Mouse (Mus musculus): Measurements from ENCODE around the gene Rfk. TPM values are rescaled to one million over a fixed set of nuclear protein-coding genes. Genes with fewer than 3 reads are reported as not detected.

Rfk gene
- total and polyA plus RNA-seq, 2 experiments, result 43.8 to 53.3 TPM

DNA sequence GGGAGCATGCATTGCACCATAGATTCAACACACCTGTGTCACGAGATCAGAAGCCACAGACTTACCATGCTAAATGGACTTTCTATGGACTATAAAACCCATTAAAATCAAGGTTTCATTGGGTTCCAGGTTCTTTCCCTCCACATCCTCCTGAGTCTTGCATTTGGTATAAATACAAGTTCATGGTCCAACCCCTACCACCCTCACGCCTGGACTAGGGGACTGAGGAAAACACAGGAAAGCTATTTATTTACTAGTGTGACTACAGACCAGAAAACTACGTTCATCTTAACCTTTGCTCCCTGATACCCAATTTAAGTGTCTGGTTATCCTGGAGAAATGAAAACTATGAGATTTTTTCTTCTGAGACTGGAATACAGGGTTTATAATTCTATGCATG lies 21.1 kb upstream of the Rfk start, which contains the start of gene Gcnt1:
Gene Gcnt1 (minus strand): TSS at position 144 of the 400 bp plus-strand sequence.
- TF ChIP-seq CTCF (IDR thresholded peaks at IDR 0.05; ENCODE audit: low read depth, low read length) (no peak), POLR2A (IDR thresholded peaks at IDR 0.05; ENCODE audit: extremely low read depth, insufficient read depth, low read length) (no peak)
- Histone ChIP-seq H3K27me3 (ENCODE audit: control insufficient read depth, insufficient read depth, low read length) (no peaks in the 10 kb centered on the region), H3K27ac (replicated peaks; ENCODE audit: insufficient read depth, low read depth, low read length) (no peak within 1 kb of the TSS), H3K79me2 (ENCODE audit: control insufficient read depth, insufficient read depth, low read length) (no peaks in the 10 kb centered on the region), H3K36me3 (ENCODE audit: control insufficient read depth, insufficient read depth, low read length) (no peaks in the 10 kb centered on the region), H3K4me1 (ENCODE audit: control insufficient read depth, insufficient read depth, low read length) (no peaks in the 10 kb centered on the region), H3K4me3 (ENCODE audit: insufficient read depth, low read depth, low read length) (no peak within 1 kb of the TSS), H3K9ac (ENCODE audit: low read depth, low read length) (no peak within 1 kb of the TSS)
- 71% methylated on average over 3 of the region's 3 CpGs for WGBS
- DNase-seq (ENCODE audit: extremely low read depth, low read depth, low spot score), result no peak

DNA sequence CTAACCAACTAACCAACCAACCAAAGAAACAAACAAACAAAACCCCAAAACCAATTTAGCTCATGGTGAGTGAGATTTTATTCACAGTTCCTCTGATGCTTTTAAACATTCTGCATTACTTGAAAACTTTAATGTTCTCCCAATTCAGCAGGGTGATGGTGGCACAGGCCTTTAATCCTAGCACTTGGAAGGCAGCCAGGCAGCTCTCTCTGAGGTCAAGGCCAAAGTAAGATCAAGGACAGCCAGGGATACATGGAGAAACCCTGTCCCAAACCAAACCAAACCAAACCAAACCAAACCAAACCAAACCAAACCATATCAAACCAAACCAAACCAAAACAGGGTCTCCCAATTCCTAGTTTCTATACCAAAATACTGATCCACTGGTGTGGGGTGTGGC lies 15.0 kb upstream of the Rfk start:
- no peak for DNase-seq (ENCODE audit: extremely low read depth, low read depth, low spot score)
- Histone ChIP-seq H3K9ac (ENCODE audit: low read depth, low read length) (no peak overlapping the region), H3K27me3 (ENCODE audit: control insufficient read depth, insufficient read depth, low read length) (no peaks in the 10 kb centered on the region), H3K4me3 (ENCODE audit: insufficient read depth, low read depth, low read length) (no peak overlapping the region), H3K4me1 (ENCODE audit: control insufficient read depth, insufficient read depth, low read length) (no peaks in the 10 kb centered on the region), H3K27ac (replicated peaks; ENCODE audit: insufficient read depth, low read depth, low read length) (no peak overlapping the region), H3K36me3 (ENCODE audit: control insufficient read depth, insufficient read depth, low read length) (no peaks in the 10 kb centered on the region), H3K79me2 (ENCODE audit: control insufficient read depth, insufficient read depth, low read length) (no peaks in the 10 kb centered on the region)
- TF ChIP-seq CTCF (IDR thresholded peaks at IDR 0.05; ENCODE audit: low read depth, low read length) (no peak), POLR2A (IDR thresholded peaks at IDR 0.05; ENCODE audit: extremely low read depth, insufficient read depth, low read length) (no peak)

DNA sequence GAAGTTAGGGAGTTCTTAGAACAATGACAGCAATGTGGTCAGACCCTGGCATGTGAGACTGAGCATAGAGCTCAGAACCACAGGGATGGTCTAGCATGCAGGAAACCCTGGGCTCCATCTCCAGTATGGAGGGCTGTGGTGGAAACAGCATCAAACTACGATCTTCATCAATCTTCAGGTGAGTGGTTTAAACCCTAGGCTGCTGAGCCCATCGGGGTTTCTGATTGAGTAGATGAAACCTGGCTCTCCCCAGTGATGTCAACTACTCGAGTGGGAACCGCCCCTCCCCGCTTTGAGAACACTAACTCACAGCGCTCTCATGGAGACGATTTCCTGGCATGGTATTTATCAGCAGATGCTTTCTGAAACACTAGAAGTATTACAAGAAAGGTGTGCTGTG lies 13.3 kb upstream of the Rfk start:
- no peaks in the 10 kb centered on the region for H3K4me1 ChIP-seq (ENCODE audit: control insufficient read depth, insufficient read depth, low read length)
- DNase-seq (ENCODE audit: extremely low read depth, low read depth, low spot score), result no peak
- TF ChIP-seq POLR2A (IDR thresholded peaks at IDR 0.05; ENCODE audit: extremely low read depth, insufficient read depth, low read length) (no peak), CTCF (IDR thresholded peaks at IDR 0.05; ENCODE audit: low read depth, low read length) (no peak)
- WGBS, result 68% methylated on average over 7 of the region's 7 CpGs
- no peak overlapping the region for H3K4me3 ChIP-seq (ENCODE audit: insufficient read depth, low read depth, low read length)
- H3K9ac ChIP-seq (ENCODE audit: low read depth, low read length), result no peak overlapping the region
- no peaks in the 10 kb centered on the region for H3K79me2 ChIP-seq (ENCODE audit: control insufficient read depth, insufficient read depth, low read length)
- H3K36me3 ChIP-seq (ENCODE audit: control insufficient read depth, insufficient read depth, low read length), result no peaks in the 10 kb centered on the region
- H3K27me3 ChIP-seq (ENCODE audit: control insufficient read depth, insufficient read depth, low read length), result no peaks in the 10 kb centered on the region
- no peak overlapping the region for H3K27ac ChIP-seq (replicated peaks; ENCODE audit: insufficient read depth, low read depth, low read length)

DNA sequence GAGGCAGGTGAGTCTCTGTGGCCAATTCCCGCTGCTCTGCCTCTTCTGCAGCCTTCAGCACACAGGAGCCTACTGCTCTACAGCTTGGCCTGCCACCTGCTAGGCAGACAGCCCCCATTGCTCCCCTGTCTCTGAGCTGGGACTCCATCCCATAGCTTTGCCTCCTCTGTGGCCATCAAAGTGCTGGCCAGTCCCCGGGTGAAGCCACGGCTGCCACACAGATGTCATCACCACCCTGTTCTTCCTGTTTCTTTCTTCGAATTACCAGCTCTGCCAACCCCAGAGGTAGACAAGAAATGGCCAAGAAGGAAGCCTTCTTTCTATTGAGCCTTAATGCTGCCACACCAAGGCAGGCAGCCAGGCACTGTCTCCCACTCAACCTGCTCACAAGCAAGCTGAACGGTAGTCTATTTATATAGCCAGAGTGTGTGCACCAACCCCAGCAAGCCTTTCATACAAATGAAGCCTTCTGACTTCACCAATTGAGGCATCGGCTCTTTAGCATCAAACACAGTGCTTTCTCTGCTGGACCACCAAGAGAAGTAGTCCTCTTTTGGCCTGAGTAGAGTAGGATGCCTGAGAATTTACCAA lies 10.9 kb upstream of the Rfk start:
- no peaks in the 10 kb centered on the region for H3K79me2 ChIP-seq (ENCODE audit: control insufficient read depth, insufficient read depth, low read length)
- H3K9ac ChIP-seq (ENCODE audit: low read depth, low read length), result no peak overlapping the region
- H3K4me1 ChIP-seq (ENCODE audit: control insufficient read depth, insufficient read depth, low read length), result no peaks in the 10 kb centered on the region
- TF ChIP-seq CTCF (IDR thresholded peaks at IDR 0.05; ENCODE audit: low read depth, low read length) (no peak), POLR2A (IDR thresholded peaks at IDR 0.05; ENCODE audit: extremely low read depth, insufficient read depth, low read length) (no peak)
- 82% methylated on average over 6 of the region's 6 CpGs for WGBS
- no peak overlapping the region for H3K4me3 ChIP-seq (ENCODE audit: insufficient read depth, low read depth, low read length)
- no peak for DNase-seq (ENCODE audit: extremely low read depth, low read depth, low spot score)
- no peaks in the 10 kb centered on the region for H3K36me3 ChIP-seq (ENCODE audit: control insufficient read depth, insufficient read depth, low read length)
- H3K27ac ChIP-seq (replicated peaks; ENCODE audit: insufficient read depth, low read depth, low read length), result no peak overlapping the region
- H3K27me3 ChIP-seq (ENCODE audit: control insufficient read depth, insufficient read depth, low read length), result no peaks in the 10 kb centered on the region

DNA sequence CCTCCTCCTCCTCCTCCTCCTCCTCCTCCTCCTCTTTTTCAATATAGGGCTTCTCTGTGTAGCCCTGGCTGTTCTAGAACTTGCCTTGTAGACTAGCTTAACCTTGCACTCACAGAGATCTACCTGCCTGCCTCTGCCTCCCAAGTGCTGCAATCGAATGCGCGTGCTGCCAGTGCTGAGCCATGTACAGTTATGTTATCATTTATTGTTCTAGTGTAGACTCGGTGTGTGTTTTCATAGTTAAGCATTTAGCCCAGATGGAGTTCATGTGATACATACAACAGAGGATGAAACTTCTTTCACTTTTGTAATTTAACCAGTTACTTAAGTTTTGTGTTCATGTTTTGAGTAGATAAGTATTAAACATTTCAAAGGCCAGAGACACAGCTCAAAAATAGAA lies 8.8 kb upstream of the Rfk start:
- H3K4me3 ChIP-seq (ENCODE audit: insufficient read depth, low read depth, low read length), result no peak overlapping the region
- DNase-seq (ENCODE audit: extremely low read depth, low read depth, low spot score), result no peak
- no peak overlapping the region for H3K27ac ChIP-seq (replicated peaks; ENCODE audit: insufficient read depth, low read depth, low read length)
- H3K27me3 ChIP-seq (ENCODE audit: control insufficient read depth, insufficient read depth, low read length), result no peaks in the 10 kb centered on the region
- H3K4me1 ChIP-seq (ENCODE audit: control insufficient read depth, insufficient read depth, low read length), result no peaks in the 10 kb centered on the region
- H3K36me3 ChIP-seq (ENCODE audit: control insufficient read depth, insufficient read depth, low read length), result no peaks in the 10 kb centered on the region
- H3K9ac ChIP-seq (ENCODE audit: low read depth, low read length), result no peak overlapping the region
- TF ChIP-seq CTCF (IDR thresholded peaks at IDR 0.05; ENCODE audit: low read depth, low read length) (no peak), POLR2A (IDR thresholded peaks at IDR 0.05; ENCODE audit: extremely low read depth, insufficient read depth, low read length) (no peak)
- WGBS, result 88% methylated on average over 4 of the region's 4 CpGs
- H3K79me2 ChIP-seq (ENCODE audit: control insufficient read depth, insufficient read depth, low read length), result no peaks in the 10 kb centered on the region

DNA sequence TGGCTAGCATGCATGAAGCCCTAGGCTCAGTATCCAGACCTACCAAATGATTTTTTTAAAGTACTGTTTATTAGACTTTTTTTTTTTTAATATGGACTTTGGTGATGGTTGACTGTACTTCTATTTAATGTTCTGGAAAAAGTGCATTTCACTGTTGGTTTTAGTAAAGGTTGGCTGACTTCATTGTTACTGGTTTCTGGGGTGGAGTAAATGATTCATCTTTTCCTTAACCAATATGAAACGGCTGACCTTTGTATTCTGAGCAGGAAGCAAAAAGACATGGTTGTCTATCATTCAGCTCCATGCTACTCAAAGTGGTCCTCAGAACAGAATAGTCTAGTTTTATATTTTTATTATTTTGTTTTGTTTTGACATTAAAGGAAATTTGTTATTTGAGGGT lies 8.4 kb upstream of the Rfk start:
- no peak for DNase-seq (ENCODE audit: extremely low read depth, low read depth, low spot score)
- TF ChIP-seq CTCF (IDR thresholded peaks at IDR 0.05; ENCODE audit: low read depth, low read length) (no peak), POLR2A (IDR thresholded peaks at IDR 0.05; ENCODE audit: extremely low read depth, insufficient read depth, low read length) (no peak)
- H3K27me3 ChIP-seq (ENCODE audit: control insufficient read depth, insufficient read depth, low read length), result no peaks in the 10 kb centered on the region
- 62% methylated on average over 1 of the region's 1 CpGs for WGBS
- H3K79me2 ChIP-seq (ENCODE audit: control insufficient read depth, insufficient read depth, low read length), result no peaks in the 10 kb centered on the region
- no peaks in the 10 kb centered on the region for H3K36me3 ChIP-seq (ENCODE audit: control insufficient read depth, insufficient read depth, low read length)
- no peak overlapping the region for H3K27ac ChIP-seq (replicated peaks; ENCODE audit: insufficient read depth, low read depth, low read length)
- H3K4me1 ChIP-seq (ENCODE audit: control insufficient read depth, insufficient read depth, low read length), result no peaks in the 10 kb centered on the region
- no peak overlapping the region for H3K4me3 ChIP-seq (ENCODE audit: insufficient read depth, low read depth, low read length)
- H3K9ac ChIP-seq (ENCODE audit: low read depth, low read length), result no peak overlapping the region
